Mouse (Mus musculus) mature B cell (primary cell): Measurements from ENCODE around the gene Olfr1136.

ENCODE experiments used
- in situ Hi-C: fragments of 300-500 bp; cut with MboI; formaldehyde crosslinking; loops from 2 replicates; pipeline ENCODE4 v1.14.3; 2019

Gene Olfr1136

DNA sequence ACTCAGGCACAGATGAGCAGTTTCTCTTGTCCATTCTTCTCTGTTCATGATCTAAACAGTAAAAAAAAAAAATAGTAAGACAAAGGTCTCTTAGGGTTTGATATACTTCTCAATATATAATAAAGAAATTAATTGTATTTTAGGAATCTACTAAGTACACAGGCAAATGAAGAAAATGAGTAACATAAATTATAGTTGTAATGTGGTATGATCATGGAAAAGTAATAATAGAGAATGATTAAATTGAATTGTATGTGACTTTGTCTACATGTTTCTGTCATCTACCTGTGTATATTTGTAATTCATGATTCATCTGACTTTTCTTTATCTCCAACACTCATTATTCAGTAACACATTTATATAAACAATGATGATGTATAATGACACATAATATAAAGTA lies at the start of gene Olfr1136:
TSS of gene Olfr1136 (minus strand) at position 101 of the 400 bp plus-strand sequence.
- in situ Hi-C loops: no loop called here

GRCm38 (mm10) chr2:87743452-87743851 lies 49.7 kb upstream of the Olfr1136 start, which contains the start of gene Olfr1140:
Gene Olfr1140, plus strand, starts transcription at chr2:87743752.
- in situ Hi-C loops: no loop called here

DNA sequence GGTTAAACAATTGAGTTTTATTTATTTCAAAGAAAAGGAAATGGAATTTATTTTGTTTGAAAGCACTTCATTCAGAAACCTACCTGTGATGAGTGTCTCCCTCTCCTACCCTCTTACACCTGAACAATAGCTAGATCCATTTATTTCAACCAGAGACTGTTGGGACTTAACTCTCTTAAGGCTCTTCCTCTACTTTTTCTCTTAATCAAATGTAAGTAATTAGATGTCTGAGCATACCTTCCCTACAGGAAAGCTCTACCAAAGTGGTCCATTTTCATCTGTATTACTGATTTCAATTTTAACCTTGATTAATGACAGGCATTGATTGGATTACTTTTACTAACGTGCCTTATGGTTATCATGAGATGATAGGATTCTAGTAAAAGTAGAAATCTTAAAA lies 46.1 kb upstream of the Olfr1136 start, which contains the start of gene Olfr1138:
TSS of gene Olfr1138 (minus strand) at position 101 of the 400 bp plus-strand sequence.
- in situ Hi-C loops: no loop called here

- in situ Hi-C loops: no loop called here
Observed at GRCm38 (mm10) chr2:87713079-87713478, 19.3 kb upstream of the Olfr1136 start, which contains the start of gene Olfr1137. Gene Olfr1137, minus strand, starts transcription at chr2:87713179.

DNA sequence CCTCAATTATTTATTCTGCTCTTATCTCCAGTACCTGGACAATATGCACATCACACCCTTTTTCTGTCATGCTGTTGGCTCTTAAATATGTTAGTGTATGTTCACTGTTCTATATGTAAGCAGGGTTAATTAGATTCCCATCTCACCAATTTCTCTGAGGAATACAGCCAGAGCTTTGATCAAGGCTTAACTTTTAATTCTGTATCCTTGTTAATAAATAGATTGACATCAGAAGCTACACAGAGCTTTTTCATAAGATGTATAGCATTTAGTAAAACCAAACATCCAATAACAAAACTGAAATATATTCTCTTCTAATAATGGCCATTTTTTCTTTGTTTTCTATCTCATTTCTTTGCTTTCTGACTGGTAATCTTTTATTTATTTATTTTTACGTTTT lies 20.2 kb downstream of the Olfr1136 start, which contains the start of gene Olfr1135:
TSS of gene Olfr1135 (minus strand) at position 101 of the 400 bp plus-strand sequence.
- in situ Hi-C loops: no loop called here

DNA sequence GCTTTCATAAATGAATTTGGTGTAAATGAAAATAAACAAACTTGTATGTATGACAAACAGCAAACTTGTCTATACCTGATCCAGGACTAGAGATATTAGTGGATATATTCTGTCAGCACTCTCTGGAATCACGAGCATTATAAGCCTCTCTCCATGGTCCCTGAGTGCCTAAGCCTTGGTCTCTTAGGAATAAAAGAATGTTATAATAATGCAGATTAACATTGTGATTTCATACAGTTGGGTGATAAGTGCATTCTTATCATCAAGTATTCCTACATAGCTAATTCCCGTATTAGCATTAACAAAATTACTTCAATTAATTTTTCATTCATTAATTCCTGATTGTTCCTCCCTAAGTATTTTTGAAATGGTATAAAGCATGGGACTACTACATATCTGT lies 35.4 kb downstream of the Olfr1136 start, which contains the start of gene Olfr1134:
TSS of gene Olfr1134 (minus strand) at position 101 of the 400 bp plus-strand sequence.
- in situ Hi-C loops: no loop called here

DNA sequence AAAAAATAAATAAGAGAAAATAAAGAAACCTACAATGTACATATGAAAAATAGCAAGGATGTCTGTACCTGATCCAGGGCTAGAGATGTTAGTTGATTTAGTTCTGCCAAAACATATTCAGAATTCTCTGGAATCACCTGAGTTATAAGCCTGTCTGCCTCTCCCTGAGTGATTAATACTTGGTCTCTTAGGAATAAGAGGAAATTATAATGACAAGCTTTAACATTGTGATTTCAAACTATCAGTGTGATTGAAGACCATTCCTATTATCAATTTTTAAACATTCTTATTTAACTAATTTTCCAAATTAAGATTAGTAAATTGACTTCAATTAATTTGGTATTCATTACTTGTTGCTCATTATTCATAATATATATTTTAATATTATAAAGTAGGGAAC lies 46.5 kb downstream of the Olfr1136 start, which contains the start of gene Olfr1133:
TSS of gene Olfr1133 (minus strand) at position 101 of the 400 bp plus-strand sequence.
- in situ Hi-C loops: no loop called here
